25 mouse cellular contexts compared by ENCODE assay signal in the genomic region with DNA sequence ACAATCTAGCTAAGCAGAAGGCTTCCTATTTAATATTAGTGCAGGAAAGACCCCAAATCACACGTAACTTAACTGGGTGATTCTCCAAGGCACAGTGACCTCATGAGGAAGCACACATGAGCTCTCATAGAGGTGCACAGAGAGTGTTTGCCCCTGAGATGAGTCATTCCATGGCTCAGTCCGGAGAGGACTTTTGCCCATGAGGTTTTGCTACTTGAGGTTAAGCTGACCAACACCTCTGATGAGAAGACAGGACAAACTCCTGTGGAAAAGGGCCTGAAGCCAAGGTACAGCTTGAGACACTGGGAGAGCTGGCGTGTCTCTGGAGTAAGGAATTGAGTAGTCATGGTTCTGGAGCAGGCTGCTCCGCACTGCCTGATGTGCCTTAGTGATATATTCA.
"Had no signal": no experiment of that assay in that cellular context is flagged by ENCODE, and none has a peak within 500 bp of the region (broad histone marks: within the 10 kb centered on the region; RNA-seq: fewer than 3 reads in every experiment).

No protein-coding gene starts in this region.

- H3K27me3 ChIP-seq: heart, embryonic 12.5 days; hindbrain, embryonic 12.5 days; intestine, embryonic 15.5 days; limb, embryonic 12.5 days; liver, embryonic 13.5 days had no signal

- H3K4me3 ChIP-seq: gastrocnemius, adult 2 months; heart, embryonic 10.5 days; heart, embryonic 12.5 days; hindbrain, embryonic 10.5 days; hindbrain, embryonic 12.5 days; intestine, embryonic 15.5 days; layer of hippocampus, adult 2 months; left cerebral cortex, adult 2 months; limb, embryonic 12.5 days; liver, embryonic 13.5 days had no signal

- H3K4me2 ChIP-seq: heart, embryonic 12.5 days; hindbrain, embryonic 12.5 days; hindbrain, embryonic 14.5 days; intestine, embryonic 15.5 days; limb, embryonic 12.5 days; liver, embryonic 11.5 days; liver, embryonic 13.5 days had no signal

- H3K36me3 ChIP-seq: heart, embryonic 10.5 days; heart, embryonic 12.5 days; hindbrain, embryonic 10.5 days; hindbrain, embryonic 12.5 days; intestine, embryonic 15.5 days; limb, embryonic 12.5 days; liver, embryonic 13.5 days had no signal

- H3K9me3 ChIP-seq: heart, embryonic 10.5 days; heart, embryonic 12.5 days; hindbrain, embryonic 10.5 days; hindbrain, embryonic 12.5 days; intestine, embryonic 15.5 days; limb, embryonic 12.5 days; liver, embryonic 13.5 days had no signal

- H3K9ac ChIP-seq: heart, embryonic 12.5 days; hindbrain, embryonic 12.5 days; hindbrain, embryonic 14.5 days; intestine, embryonic 15.5 days; limb, embryonic 12.5 days; liver, embryonic 13.5 days had no signal

- ATAC-seq: hindbrain, embryonic 16.5 days; inflammation-experienced regulatory T-cells, adult 6 months; intestine, embryonic 15.5 days; intestine, postnatal 0 days had no signal

- H3K4me1 ChIP-seq: hindbrain, embryonic 12.5 days; limb, embryonic 12.5 days had no signal

- DNase-seq: gastrocnemius, adult 2 months; gastrocnemius, postnatal 10 days; gastrocnemius, postnatal 25 days; heart, postnatal 10 days; heart, postnatal 4 days; kidney, adult 18-20 months; kidney, adult 8-10 months; kidney, postnatal 10 days; kidney, postnatal 25 days; kidney, postnatal 4 days; liver; liver, embryonic 13.5 days had no signal

- H3K27ac ChIP-seq: gastrocnemius, adult 2 months; heart, embryonic 10.5 days; hindbrain, embryonic 10.5 days; hindbrain, embryonic 12.5 days; hindbrain, embryonic 14.5 days; intestine, embryonic 15.5 days; layer of hippocampus, adult 2 months; left cerebral cortex, adult 2 months; limb, embryonic 12.5 days; liver, embryonic 13.5 days had no signal
